Mouse (Mus musculus): ENCODE results near the gene Polr2l. TPM values are rescaled to one million over a fixed set of nuclear protein-coding genes. Genes with fewer than 3 reads are reported as not detected.
A peak's percentile ranks its signal among the peaks of the same experiment; 100 is the strongest.

Gene Polr2l
- polyA plus RNA-seq, 2 experiments = 32.1 to 61.0 TPM

- TF ChIP-seq POLR2A (IDR thresholded peaks at IDR 0.05; ENCODE audit: borderline replicate concordance, extremely low read depth, insufficient read depth, insufficient read length) = no peak
- DNase-seq (ENCODE audit: low spot score) (peak; percentile 52), ATAC-seq (ENCODE audit: low FRiP score, low read depth) (peak; percentile 62)
- Histone ChIP-seq H3K27me3 (ENCODE audit: control insufficient read depth, insufficient read depth, low read length) (no peaks in the 10 kb centered on the region), H3K27ac (replicated peaks; ENCODE audit: low read depth, low read length) (no peak within 1 kb of the TSS), H3K9me3 (ENCODE audit: control insufficient read depth, low read length) (no peaks in the 10 kb centered on the region), H3K4me3 (replicated peaks; ENCODE audit: low read length) (peak within 1 kb of the TSS; percentile 19), H3K4me1 (ENCODE audit: control insufficient read depth, insufficient read depth, low read length) (peaks cover 14% of the 10 kb centered on the region), H3K9ac (ENCODE audit: low read depth, low read length, severe bottlenecking) (peak within 1 kb of the TSS; percentile 40), H3K36me3 (ENCODE audit: control insufficient read depth, insufficient read depth, low read length) (peaks cover 39% of the 10 kb centered on the region), H3K4me2 (replicated peaks; ENCODE audit: low read depth, low read length, severe bottlenecking) (peak within 1 kb of the TSS; percentile 39)
- 4% methylated on average over 19 of the region's 19 CpGs for WGBS
Measured at GRCm38 (mm10) chr7:141429310-141429709, 45.6 kb downstream of the Polr2l start, which contains the start of gene Cend1. Cend1 (minus strand) TSS chr7:141429491.

DNA sequence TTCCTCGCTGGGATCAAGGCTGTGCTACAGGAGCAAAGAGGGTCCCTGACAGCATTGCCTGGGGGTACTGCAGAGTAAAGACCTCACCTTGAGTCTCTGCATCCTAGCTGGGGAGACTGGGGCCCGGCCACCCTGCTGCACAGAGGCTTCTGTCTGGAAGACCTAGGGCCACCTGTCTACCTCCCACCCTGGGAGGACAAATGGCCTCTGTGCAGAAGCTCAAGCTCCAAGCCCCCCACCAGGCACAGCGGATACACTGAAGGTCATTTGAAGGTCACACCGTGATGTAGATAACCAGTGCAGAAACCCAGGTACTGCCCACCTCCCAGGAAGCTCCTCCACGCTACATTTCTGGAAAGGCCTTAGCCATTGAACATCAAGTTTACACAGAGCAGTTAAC, 46.2 kb downstream of the Polr2l start:
- ATAC-seq (ENCODE audit: low FRiP score, low read depth) = no peak
- Histone ChIP-seq H3K9ac (ENCODE audit: low read depth, low read length, severe bottlenecking) (no peak overlapping the region), H3K4me3 (replicated peaks; ENCODE audit: low read length) (peak overlapping the region; percentile 19), H3K36me3 (ENCODE audit: control insufficient read depth, insufficient read depth, low read length) (peaks cover 37% of the 10 kb centered on the region), H3K4me2 (replicated peaks; ENCODE audit: low read depth, low read length, severe bottlenecking) (peak overlapping the region; percentile 39), H3K9me3 (ENCODE audit: control insufficient read depth, low read length) (no peaks in the 10 kb centered on the region), H3K27ac (replicated peaks; ENCODE audit: low read depth, low read length) (no peak overlapping the region), H3K27me3 (ENCODE audit: control insufficient read depth, insufficient read depth, low read length) (no peaks in the 10 kb centered on the region), H3K4me1 (ENCODE audit: control insufficient read depth, insufficient read depth, low read length) (peaks cover 10% of the 10 kb centered on the region)
- WGBS = 50% methylated on average over 5 of the region's 5 CpGs
- no peak for DNase-seq (ENCODE audit: low spot score)
- TF ChIP-seq POLR2A (IDR thresholded peaks at IDR 0.05; ENCODE audit: borderline replicate concordance, extremely low read depth, insufficient read depth, insufficient read length) = no peak

DNA sequence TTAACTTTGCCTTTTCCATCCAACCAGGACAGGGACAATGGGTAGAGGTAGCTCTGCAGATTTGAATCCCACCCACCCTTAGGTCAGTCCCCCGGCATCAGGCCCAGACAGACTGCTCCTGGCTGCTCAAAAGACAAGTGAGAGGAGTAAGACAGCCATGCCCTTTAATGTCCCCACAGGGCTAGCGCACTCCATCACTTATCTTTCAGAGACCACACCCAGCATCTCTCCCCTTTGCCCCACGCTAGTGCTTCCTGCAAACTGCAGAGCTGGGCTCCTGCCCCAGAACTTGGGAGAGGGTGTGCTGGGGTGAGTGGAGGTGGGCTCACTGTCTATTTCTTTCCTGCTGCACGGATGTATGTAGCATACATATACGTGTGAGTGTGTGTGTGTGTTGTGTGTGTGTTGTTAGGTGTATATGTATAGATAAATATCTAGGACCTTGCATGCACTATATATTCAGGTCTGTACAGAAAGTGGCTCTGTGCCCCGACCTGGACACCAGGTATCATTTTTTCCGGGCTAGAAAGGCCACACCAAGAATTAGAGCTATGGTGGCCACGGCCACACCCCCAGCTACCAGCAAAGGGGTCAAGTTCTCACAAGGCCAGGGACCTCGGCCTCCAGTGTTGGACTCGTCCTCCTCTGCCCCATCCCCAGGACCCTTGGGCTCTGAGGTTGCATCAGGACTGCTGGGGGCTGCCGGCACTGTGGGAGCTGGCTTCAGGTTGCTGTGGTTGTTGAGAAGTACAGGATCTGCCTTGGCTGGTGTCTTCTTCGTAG, 47.8 kb downstream of the Polr2l start:
- H3K9ac ChIP-seq (ENCODE audit: low read depth, low read length, severe bottlenecking) = no peak overlapping the region
- DNase-seq (ENCODE audit: low spot score) (no peak), ATAC-seq (ENCODE audit: low FRiP score, low read depth) (no peak)
- H3K27ac ChIP-seq (replicated peaks; ENCODE audit: low read depth, low read length) = no peak overlapping the region
- peaks cover 6% of the 10 kb centered on the region for H3K4me1 ChIP-seq (ENCODE audit: control insufficient read depth, insufficient read depth, low read length)
- H3K4me3 ChIP-seq (replicated peaks; ENCODE audit: low read length) = no peak overlapping the region
- H3K27me3 ChIP-seq (ENCODE audit: control insufficient read depth, insufficient read depth, low read length) = no peaks in the 10 kb centered on the region
- WGBS = 77% methylated on average over 12 of the region's 12 CpGs
- H3K36me3 ChIP-seq (ENCODE audit: control insufficient read depth, insufficient read depth, low read length) = peaks cover 21% of the 10 kb centered on the region
- H3K4me2 ChIP-seq (replicated peaks; ENCODE audit: low read depth, low read length, severe bottlenecking) = no peak overlapping the region
- TF ChIP-seq POLR2A (IDR thresholded peaks at IDR 0.05; ENCODE audit: borderline replicate concordance, extremely low read depth, insufficient read depth, insufficient read length) = no peak
- no peaks in the 10 kb centered on the region for H3K9me3 ChIP-seq (ENCODE audit: control insufficient read depth, low read length)

DNA sequence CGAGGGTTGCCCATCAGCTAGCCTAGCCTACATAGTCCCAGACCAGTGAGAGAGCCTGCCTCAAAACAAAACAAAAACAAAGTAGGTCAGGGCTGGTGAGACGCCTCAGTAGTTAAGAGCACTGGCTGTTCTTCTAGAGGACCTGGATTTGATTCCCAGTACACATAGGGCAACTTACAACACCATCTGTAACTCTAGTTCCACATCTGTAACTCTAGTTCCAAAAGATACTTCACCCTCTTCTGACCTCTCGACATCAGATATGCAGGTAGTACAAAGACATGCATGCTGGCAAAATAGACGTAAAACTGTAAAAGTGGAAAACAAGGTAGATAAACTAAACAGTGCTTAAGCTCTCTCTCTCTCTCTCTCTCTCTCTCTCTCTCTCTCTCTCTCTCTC, 51.1 kb downstream of the Polr2l start:
- Histone ChIP-seq H3K36me3 (ENCODE audit: control insufficient read depth, insufficient read depth, low read length) (no peaks in the 10 kb centered on the region), H3K4me1 (ENCODE audit: control insufficient read depth, insufficient read depth, low read length) (no peaks in the 10 kb centered on the region; the same call in 1 of the 2 replicates), H3K27me3 (ENCODE audit: control insufficient read depth, insufficient read depth, low read length) (no peaks in the 10 kb centered on the region), H3K27ac (replicated peaks; ENCODE audit: low read depth, low read length) (no peak overlapping the region), H3K4me2 (replicated peaks; ENCODE audit: low read depth, low read length, severe bottlenecking) (no peak overlapping the region), H3K4me3 (replicated peaks; ENCODE audit: low read length) (no peak overlapping the region), H3K9ac (ENCODE audit: low read depth, low read length, severe bottlenecking) (no peak overlapping the region), H3K9me3 (ENCODE audit: control insufficient read depth, low read length) (no peaks in the 10 kb centered on the region)
- 66% methylated on average over 4 of the region's 4 CpGs for WGBS
- TF ChIP-seq POLR2A (IDR thresholded peaks at IDR 0.05; ENCODE audit: borderline replicate concordance, extremely low read depth, insufficient read depth, insufficient read length) = no peak
- no peak for DNase-seq (ENCODE audit: low spot score)
- ATAC-seq (ENCODE audit: low FRiP score, low read depth) = no peak

Other genes with a start within 250 kb of the Polr2l start
- 37.6 and 42.6 TPM in 2 replicates for gene Phrf1, start 246.3 kb downstream of the Polr2l start, polyA plus RNA-seq (2012; rRNA removed)
- gene Phrf1, start 246.3 kb downstream of the Polr2l start, polyA plus RNA-seq (2014; fragmentation: Nextera tagmentation; extraction: Ambion mirVana) = 65.9 and 72.7 TPM in 2 replicates
- 3.2 and 4.6 TPM in 2 replicates for gene Irf7, start 208.7 kb downstream of the Polr2l start, polyA plus RNA-seq (2012; rRNA removed)
- 2.1 TPM in 2 replicates for gene Irf7, start 208.7 kb downstream of the Polr2l start, polyA plus RNA-seq (2014; fragmentation: Nextera tagmentation; extraction: Ambion mirVana)
- gene Cdhr5, start 198.3 kb downstream of the Polr2l start, polyA plus RNA-seq (2012; rRNA removed) = 0.29 and 0.35 TPM in 2 replicates
- 0.18 and 0.43 TPM in 2 replicates for gene Cdhr5, start 198.3 kb downstream of the Polr2l start, polyA plus RNA-seq (2014; fragmentation: Nextera tagmentation; extraction: Ambion mirVana)
- 17.5 and 17.6 TPM in 2 replicates for gene Sct, start 196.0 kb downstream of the Polr2l start, polyA plus RNA-seq (2012; rRNA removed)
- gene Sct, start 196.0 kb downstream of the Polr2l start, polyA plus RNA-seq (2014; fragmentation: Nextera tagmentation; extraction: Ambion mirVana) = 14.2 and 17.3 TPM in 2 replicates
- gene Drd4, start 183.1 kb downstream of the Polr2l start, polyA plus RNA-seq (2012; rRNA removed) = 3.1 and 4.0 TPM in 2 replicates
- gene Drd4, start 183.1 kb downstream of the Polr2l start, polyA plus RNA-seq (2014; fragmentation: Nextera tagmentation; extraction: Ambion mirVana) = 1.5 and 2.0 TPM in 2 replicates
- gene Deaf1, start 147.4 kb downstream of the Polr2l start, polyA plus RNA-seq (2012; rRNA removed) = 47.0 TPM in 2 replicates
- gene Deaf1, start 147.4 kb downstream of the Polr2l start, polyA plus RNA-seq (2014; fragmentation: Nextera tagmentation; extraction: Ambion mirVana) = 82.6 and 89.1 TPM in 2 replicates
- 55.6 and 59.5 TPM in 2 replicates for gene Tmem80, start 147.4 kb downstream of the Polr2l start, polyA plus RNA-seq (2012; rRNA removed)
- 23.4 and 23.6 TPM in 2 replicates for gene Tmem80, start 147.4 kb downstream of the Polr2l start, polyA plus RNA-seq (2014; fragmentation: Nextera tagmentation; extraction: Ambion mirVana)
- 20.3 and 22.4 TPM in 2 replicates for gene Eps8l2, start 136.3 kb downstream of the Polr2l start, polyA plus RNA-seq (2012; rRNA removed)
- gene Eps8l2, start 136.3 kb downstream of the Polr2l start, polyA plus RNA-seq (2014; fragmentation: Nextera tagmentation; extraction: Ambion mirVana) = 17.0 and 19.0 TPM in 2 replicates
- gene Taldo1, start 82.9 kb downstream of the Polr2l start, polyA plus RNA-seq (2012; rRNA removed) = 161 and 188 TPM in 2 replicates
- gene Taldo1, start 82.9 kb downstream of the Polr2l start, polyA plus RNA-seq (2014; fragmentation: Nextera tagmentation; extraction: Ambion mirVana) = 238 and 243 TPM in 2 replicates
- gene Gatd1, start 61.0 kb downstream of the Polr2l start, polyA plus RNA-seq (2012; rRNA removed) = 92.3 and 108 TPM in 2 replicates
- 49.0 and 51.2 TPM in 2 replicates for gene Gatd1, start 61.0 kb downstream of the Polr2l start, polyA plus RNA-seq (2014; fragmentation: Nextera tagmentation; extraction: Ambion mirVana)
- 1.8 TPM in 2 replicates for gene Cend1, start 45.6 kb downstream of the Polr2l start, polyA plus RNA-seq (2012; rRNA removed)
- 0.66 and 0.75 TPM in 2 replicates for gene Cend1, start 45.6 kb downstream of the Polr2l start, polyA plus RNA-seq (2014; fragmentation: Nextera tagmentation; extraction: Ambion mirVana)
- 75.1 and 104 TPM in 2 replicates for gene Slc25a22, start 37.2 kb downstream of the Polr2l start, polyA plus RNA-seq (2012; rRNA removed)
- 22.8 and 32.2 TPM in 2 replicates for gene Slc25a22, start 37.2 kb downstream of the Polr2l start, polyA plus RNA-seq (2014; fragmentation: Nextera tagmentation; extraction: Ambion mirVana)
- 25.0 and 43.0 TPM in 2 replicates for gene Pidd1, start 31.1 kb downstream of the Polr2l start, polyA plus RNA-seq (2012; rRNA removed)
- gene Pidd1, start 31.1 kb downstream of the Polr2l start, polyA plus RNA-seq (2014; fragmentation: Nextera tagmentation; extraction: Ambion mirVana) = 6.9 and 8.2 TPM in 2 replicates
- gene Rplp2, start 27.8 kb downstream of the Polr2l start, polyA plus RNA-seq (2012; rRNA removed) = 909 and 1,375 TPM in 2 replicates
- 1,364 and 1,396 TPM in 2 replicates for gene Rplp2, start 27.8 kb downstream of the Polr2l start, polyA plus RNA-seq (2014; fragmentation: Nextera tagmentation; extraction: Ambion mirVana)
- gene Pnpla2, start 19.9 kb downstream of the Polr2l start, polyA plus RNA-seq (2012; rRNA removed) = 14.8 and 16.4 TPM in 2 replicates
- gene Pnpla2, start 19.9 kb downstream of the Polr2l start, polyA plus RNA-seq (2014; fragmentation: Nextera tagmentation; extraction: Ambion mirVana) = 14.5 and 14.8 TPM in 2 replicates
- gene Cracr2b, start 14.0 kb downstream of the Polr2l start, polyA plus RNA-seq (2012; rRNA removed) = 11.9 and 12.1 TPM in 2 replicates
- gene Cracr2b, start 14.0 kb downstream of the Polr2l start, polyA plus RNA-seq (2014; fragmentation: Nextera tagmentation; extraction: Ambion mirVana) = 8.3 and 8.8 TPM in 2 replicates
- gene Cd151, start 7.7 kb downstream of the Polr2l start, polyA plus RNA-seq (2012; rRNA removed) = 100 and 125 TPM in 2 replicates
- gene Cd151, start 7.7 kb downstream of the Polr2l start, polyA plus RNA-seq (2014; fragmentation: Nextera tagmentation; extraction: Ambion mirVana) = 44.2 and 44.4 TPM in 2 replicates
- 101 and 165 TPM in 2 replicates for gene Tspan4, start 108 bp upstream of the Polr2l start, polyA plus RNA-seq (2012; rRNA removed)
- gene Tspan4, start 108 bp upstream of the Polr2l start, polyA plus RNA-seq (2014; fragmentation: Nextera tagmentation; extraction: Ambion mirVana) = 77.9 and 79.4 TPM in 2 replicates
- gene Chid1, start 64.7 kb upstream of the Polr2l start, polyA plus RNA-seq (2012; rRNA removed) = 41.8 and 46.8 TPM in 2 replicates
- gene Chid1, start 64.7 kb upstream of the Polr2l start, polyA plus RNA-seq (2014; fragmentation: Nextera tagmentation; extraction: Ambion mirVana) = 43.5 and 46.3 TPM in 2 replicates
- gene Ap2a2, start 87.0 kb upstream of the Polr2l start, polyA plus RNA-seq (2012; rRNA removed) = 39.5 and 43.7 TPM in 2 replicates
- gene Ap2a2, start 87.0 kb upstream of the Polr2l start, polyA plus RNA-seq (2014; fragmentation: Nextera tagmentation; extraction: Ambion mirVana) = 71.6 and 81.4 TPM in 2 replicates
- 0.06 and 0.09 TPM in 2 replicates for gene Muc6, start 180.2 kb upstream of the Polr2l start, polyA plus RNA-seq (2012; rRNA removed)
- 0.12 and 0.18 TPM in 2 replicates for gene Muc6, start 180.2 kb upstream of the Polr2l start, polyA plus RNA-seq (2014; fragmentation: Nextera tagmentation; extraction: Ambion mirVana)
- gene Muc2, start 215.2 kb upstream of the Polr2l start, polyA plus RNA-seq (2012; rRNA removed) = 2.6 and 2.7 TPM in 2 replicates
- 0.43 and 1.3 TPM in 2 replicates for gene Muc2, start 215.2 kb upstream of the Polr2l start, polyA plus RNA-seq (2014; fragmentation: Nextera tagmentation; extraction: Ambion mirVana)